Mouse (Mus musculus) splenic B cell, adult 2 months (primary cell): ENCODE data around the gene Wee1.
"Not testable (repeated sequence)": the region's sequence is repeated elsewhere in the genome, so short reads cannot be mapped to it uniquely, and the experiment has no call there.

Source experiments
- DNase-seq: peaks from one replicate; pipeline ENCODE4 v3.0.0-alpha.2; 2011; ENCODE audit warnings: low read depth, low spot score
- H3K27me3 ChIP-seq: 2 replicates; pipeline ENCODE4 v1.6.1; 2012; ENCODE audit warnings: mild to moderate bottlenecking, low read length, moderate library complexity, mixed read lengths; ENCODE audit not compliant: control insufficient read depth, poor library complexity, insufficient read depth, severe bottlenecking
- H3K36me3 ChIP-seq: 2 replicates; pipeline ENCODE4 v1.6.1; 2012; ENCODE audit warnings: mild to moderate bottlenecking, low read length, moderate library complexity, mixed read lengths; ENCODE audit not compliant: control insufficient read depth, poor library complexity, insufficient read depth, severe bottlenecking

Gene Wee1

GRCm38 (mm10) chr7:110121516-110122288 is at the start of gene Wee1:
Wee1 (plus strand) TSS chr7:110122046.
- H3K27me3 ChIP-seq: no peaks in the 10 kb centered on the region
- DNase-seq: peak; percentile 98

DNA sequence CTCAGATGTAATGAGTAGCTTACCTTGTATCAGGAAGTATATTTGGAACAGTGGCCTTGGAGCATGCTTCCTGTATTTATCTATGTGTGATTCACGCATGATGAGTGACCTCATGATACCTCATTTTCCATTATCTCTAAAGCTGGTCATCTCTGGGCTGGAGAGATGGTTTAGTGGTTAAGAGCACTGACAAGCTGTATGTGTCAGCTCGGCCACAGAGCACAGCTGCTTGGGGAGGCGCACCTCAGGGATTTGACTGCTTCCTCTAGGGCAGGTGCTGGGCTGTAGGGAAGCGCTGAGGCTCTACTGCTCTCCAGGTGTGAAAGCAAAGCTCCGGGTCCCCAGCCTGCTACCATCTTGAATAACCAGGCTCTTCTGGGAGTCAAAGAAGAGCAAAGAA is 43.7 kb upstream of the Wee1 start:
- DNase-seq: peak; percentile 66
- Histone ChIP-seq H3K27me3 (no peaks in the 10 kb centered on the region), H3K36me3 (peaks cover 24% of the 10 kb centered on the region)

More at GRCm38 (mm10) chr7:110121516-110122288, at the start of gene Wee1:
- no peaks in the 10 kb centered on the region for H3K36me3 ChIP-seq

DNA sequence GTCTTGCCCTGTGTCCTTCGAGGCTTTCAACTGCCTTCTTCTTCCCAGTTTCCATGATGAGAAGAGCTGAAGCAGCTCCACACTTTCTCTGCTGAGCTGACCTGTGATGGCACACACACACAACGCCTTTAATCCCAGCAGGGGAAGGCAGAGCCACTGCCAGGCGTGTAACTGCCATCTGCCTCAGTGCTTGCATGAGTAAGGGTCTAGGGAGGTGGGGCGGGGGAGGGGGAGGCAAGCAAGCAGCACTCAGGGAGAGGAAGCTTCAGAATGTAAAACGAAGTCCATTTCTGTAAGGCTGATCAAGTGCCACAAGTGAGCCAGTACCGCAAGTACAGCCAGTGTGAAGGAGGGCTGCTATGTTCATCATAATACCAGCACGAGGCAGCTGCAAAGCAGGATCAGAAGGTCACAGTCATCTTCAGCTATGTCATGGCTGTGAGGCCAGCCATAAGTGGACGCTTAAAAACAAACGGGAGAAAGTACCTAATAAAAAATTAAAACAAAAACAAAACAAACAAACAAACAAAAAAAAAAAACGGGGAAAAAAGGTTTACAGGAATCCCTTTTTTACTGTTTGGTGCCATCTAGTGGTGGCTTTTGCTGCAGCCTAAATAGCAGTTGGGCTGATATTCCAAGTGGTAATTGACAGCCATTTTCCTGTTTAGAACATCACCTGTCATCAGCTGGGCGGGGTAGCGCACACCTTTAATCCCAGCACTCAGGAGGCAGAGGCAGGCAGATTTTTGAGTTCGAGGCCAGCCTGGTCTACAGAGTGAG is 38.3 kb upstream of the Wee1 start:
- peaks cover 34% of the 10 kb centered on the region for H3K36me3 ChIP-seq
- DNase-seq: peak; percentile 71

GRCm38 (mm10) chr7:110085217-110085616 is 36.6 kb upstream of the Wee1 start:
- Histone ChIP-seq H3K27me3 (no peaks in the 10 kb centered on the region), H3K36me3 (peaks cover 33% of the 10 kb centered on the region)
- no peak for DNase-seq

More for the DNA sequence above, 38.3 kb upstream of the Wee1 start:
- H3K27me3 ChIP-seq: no peaks in the 10 kb centered on the region

DNA sequence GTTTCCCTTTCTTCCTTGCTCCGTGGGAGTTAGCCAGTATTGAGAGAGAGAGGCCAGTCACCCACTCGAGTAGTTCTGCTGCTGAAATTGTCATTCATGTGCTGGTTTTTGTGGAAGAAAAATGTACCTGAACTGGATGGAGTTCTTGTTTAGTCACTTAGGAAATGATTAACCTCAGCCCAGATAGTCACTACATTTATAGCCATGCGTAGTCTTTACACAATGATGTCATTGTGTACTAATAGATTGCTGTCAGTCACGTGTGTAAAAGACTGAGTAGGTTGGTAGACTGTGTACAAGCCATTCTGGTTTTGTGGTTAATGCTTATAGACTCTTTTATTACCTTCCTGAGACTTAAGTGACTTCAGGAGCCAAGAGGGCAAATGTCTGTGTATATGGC is 33.9 kb upstream of the Wee1 start:
- no peaks in the 10 kb centered on the region for H3K27me3 ChIP-seq
- no peak for DNase-seq
- H3K36me3 ChIP-seq: peaks cover 19% of the 10 kb centered on the region

DNA sequence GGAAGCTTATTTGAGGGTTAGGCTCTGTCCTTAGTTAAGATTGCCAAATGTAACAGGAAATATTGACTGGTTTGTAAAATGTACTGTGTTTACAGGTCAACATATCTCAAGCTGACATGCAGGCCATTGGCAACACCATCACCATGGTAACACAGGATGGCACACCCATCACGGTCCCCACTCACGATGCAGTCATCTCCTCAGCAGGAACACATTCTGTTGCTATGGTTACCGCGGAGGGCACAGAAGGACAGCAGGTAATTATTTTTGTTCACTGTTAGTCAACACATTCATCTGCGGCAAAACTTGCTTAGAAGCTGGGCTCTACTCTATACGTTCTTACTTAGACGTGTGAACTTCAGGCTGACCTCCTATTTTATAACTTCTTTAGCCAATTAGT is 30.2 kb upstream of the Wee1 start:
- H3K36me3 ChIP-seq: peaks cover 8% of the 10 kb centered on the region
- peak; percentile 36 for DNase-seq
- no peaks in the 10 kb centered on the region for H3K27me3 ChIP-seq

DNA sequence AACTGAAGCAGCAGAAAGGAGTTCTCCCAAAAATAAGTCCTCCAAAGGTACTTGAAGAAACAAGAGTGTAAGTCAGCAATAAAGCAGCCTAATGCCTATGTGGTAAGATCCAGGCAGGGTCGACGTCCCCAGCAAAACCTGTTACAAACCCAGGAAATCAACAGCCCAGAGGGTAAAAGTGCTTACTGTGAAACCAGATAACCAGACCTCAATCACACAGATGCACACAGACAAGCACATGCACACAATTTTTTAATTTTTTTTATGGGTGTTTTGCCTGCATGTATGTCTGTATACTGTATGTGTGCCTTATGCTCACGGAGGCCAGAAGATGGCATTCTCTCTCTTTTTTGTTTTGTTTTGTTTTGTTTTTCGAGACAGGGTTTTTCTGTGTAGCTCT is 25.5 kb upstream of the Wee1 start:
- no peak for DNase-seq

GRCm38 (mm10) chr7:110097106-110097793 is 24.6 kb upstream of the Wee1 start:
- DNase-seq: no peak
- peaks cover 1% of the 10 kb centered on the region for H3K36me3 ChIP-seq
- H3K27me3 ChIP-seq: no peaks in the 10 kb centered on the region

More for the DNA sequence above, 25.5 kb upstream of the Wee1 start:
- Histone ChIP-seq H3K36me3 (peaks cover 1% of the 10 kb centered on the region), H3K27me3 (no peaks in the 10 kb centered on the region)

DNA sequence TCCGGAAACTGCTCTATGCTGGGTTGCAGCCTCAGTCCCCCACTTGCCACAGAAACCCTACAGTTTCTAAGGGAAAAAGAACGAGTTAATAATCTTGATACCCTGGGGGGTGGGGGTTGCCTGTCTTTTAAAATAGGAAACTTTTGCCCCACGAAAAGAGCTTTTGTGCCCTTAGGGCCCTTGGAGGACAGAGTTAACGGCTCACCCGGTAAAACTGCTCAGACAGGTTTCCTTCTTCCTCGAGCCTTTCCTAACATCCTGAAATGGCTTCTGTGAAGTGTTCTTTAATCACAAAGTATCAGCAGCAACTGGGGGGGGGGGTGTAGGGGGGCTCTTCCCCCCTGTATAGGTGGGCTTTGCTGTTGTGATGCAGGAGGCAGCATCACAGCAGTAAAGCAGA is 21.0 kb upstream of the Wee1 start:
- Histone ChIP-seq H3K36me3 (no peaks in the 10 kb centered on the region), H3K27me3 (no peaks in the 10 kb centered on the region)

DNA sequence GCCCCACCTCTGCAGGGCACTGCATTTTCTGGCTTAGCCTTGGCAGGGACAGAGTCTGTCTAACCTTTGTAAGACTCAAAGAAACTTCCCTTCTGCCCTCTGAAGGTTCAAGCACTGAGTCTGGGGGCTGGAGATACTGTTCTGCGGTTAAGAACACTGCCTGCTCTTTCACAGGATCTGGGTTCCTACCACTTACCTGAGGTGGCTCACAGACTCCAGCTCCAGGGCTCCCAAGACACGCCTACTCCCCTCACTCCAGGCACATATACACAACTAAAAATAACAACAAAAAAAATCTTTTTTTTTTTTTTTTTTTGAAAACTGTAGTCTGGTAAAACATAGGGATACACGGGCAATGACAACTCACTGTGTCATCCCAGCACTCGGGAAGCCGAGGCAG is 20.6 kb upstream of the Wee1 start:
- Histone ChIP-seq H3K27me3 (no peaks in the 10 kb centered on the region), H3K36me3 (no peaks in the 10 kb centered on the region)
- DNase-seq: no peak

More for the DNA sequence above, 21.0 kb upstream of the Wee1 start:
- DNase-seq: no peak

- no peak for DNase-seq
- H3K36me3 ChIP-seq: no peaks in the 10 kb centered on the region
- no peaks in the 10 kb centered on the region for H3K27me3 ChIP-seq
Measured at GRCm38 (mm10) chr7:110105041-110105440, 16.8 kb upstream of the Wee1 start.

GRCm38 (mm10) chr7:110106633-110107032 is 15.2 kb upstream of the Wee1 start:
- no peak for DNase-seq
- Histone ChIP-seq H3K27me3 (no peaks in the 10 kb centered on the region), H3K36me3 (no peaks in the 10 kb centered on the region)

DNA sequence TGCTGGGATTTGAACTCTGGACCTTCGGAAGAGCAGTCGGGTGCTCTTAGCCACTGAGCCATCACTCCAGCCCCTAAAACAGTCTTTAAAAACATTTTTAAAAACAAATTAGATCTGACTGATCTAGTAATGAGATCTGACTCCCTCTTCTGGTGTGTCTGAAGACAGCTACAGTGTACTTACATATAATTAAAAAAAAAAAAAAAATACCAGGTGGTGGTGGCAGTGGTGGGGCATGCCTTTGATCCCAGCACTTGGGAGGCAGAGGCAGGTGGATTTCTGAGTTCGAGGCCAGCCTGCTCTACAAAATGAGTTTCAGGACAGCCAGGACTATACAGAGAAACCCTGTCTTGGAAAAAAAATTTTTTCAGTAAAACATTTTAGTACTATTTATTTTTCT is 13.3 kb upstream of the Wee1 start:
- not testable (repeated sequence) for H3K36me3 ChIP-seq, DNase-seq, H3K27me3 ChIP-seq

- peak; percentile 41 for DNase-seq
- no peaks in the 10 kb centered on the region for H3K36me3 ChIP-seq
- no peaks in the 10 kb centered on the region for H3K27me3 ChIP-seq
Measured at GRCm38 (mm10) chr7:110108967-110109610, 12.8 kb upstream of the Wee1 start.
